Mouse (Mus musculus): Measurements from ENCODE around the gene Slc31a1. TPM values are rescaled to one million over a fixed set of nuclear protein-coding genes. Genes with fewer than 3 reads are reported as not detected.
A peak's percentile ranks its signal among the peaks of the same experiment; 100 is the strongest.

The Slc31a1 gene
- polyA plus RNA-seq, 1 experiment from 2014 or later: 48.6 TPM

DNA sequence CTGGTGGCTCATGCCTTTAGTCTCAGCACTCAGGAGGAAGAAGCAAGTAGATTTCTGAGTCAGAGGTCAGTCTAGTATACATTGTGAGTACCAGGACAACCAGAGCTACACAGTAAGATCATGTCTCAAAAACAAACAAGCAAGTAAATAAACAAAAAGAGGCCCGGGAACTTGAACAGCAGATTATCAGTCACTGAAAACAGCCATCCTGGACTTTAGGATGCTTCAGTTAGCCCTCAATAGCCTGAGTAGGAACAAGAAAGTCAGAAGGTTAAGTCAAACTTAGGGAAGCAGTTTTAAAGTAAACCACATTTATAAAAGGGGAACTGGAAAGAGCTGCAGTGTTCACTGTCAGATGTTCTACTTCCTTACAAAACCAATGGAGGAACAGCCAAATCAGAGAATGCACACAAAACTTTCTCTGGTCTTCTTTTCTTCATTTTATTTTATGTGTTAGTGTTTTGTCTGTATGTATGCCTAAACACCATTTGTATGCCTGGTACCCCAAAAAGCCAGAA, 2.8 kb upstream of the Slc31a1 start:
- H3K36me3 ChIP-seq (ENCODE audit: control insufficient read depth, insufficient read depth, low read length): no peaks in the 10 kb centered on the region; the same call in 1 of the 2 replicates
- no peaks in the 10 kb centered on the region for H3K27me3 ChIP-seq (replicated peaks; ENCODE audit: control insufficient read depth, insufficient read depth, low read length)

DNA sequence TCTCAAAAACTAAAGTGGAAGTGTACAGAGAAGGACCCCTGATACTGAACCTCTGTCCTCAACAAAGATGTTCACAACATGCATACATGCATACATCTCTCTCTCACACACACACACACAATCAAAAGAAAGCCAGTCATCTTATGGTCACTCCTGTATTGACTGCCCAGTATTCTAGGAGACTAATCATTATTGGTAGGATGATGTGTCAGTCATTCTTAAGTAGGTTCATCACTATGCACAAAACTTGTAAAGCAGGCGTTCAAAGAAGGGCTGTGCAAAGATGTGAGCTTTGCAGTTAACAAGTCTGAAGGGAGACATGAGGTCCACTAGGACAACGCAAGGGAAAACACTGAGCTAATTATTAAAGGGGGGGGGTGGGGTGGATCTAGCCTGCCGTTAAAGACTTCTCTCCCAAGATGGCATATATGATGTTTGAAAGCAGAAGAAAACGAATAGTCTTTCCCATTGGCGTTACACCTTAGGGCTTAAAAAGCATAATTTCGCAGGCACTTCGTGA, 1.2 kb upstream of the Slc31a1 start:
- H3K4me2 ChIP-seq: peak overlapping the region; percentile 80
- H3K27me3 ChIP-seq (replicated peaks; ENCODE audit: control insufficient read depth, insufficient read depth, low read length): no peaks in the 10 kb centered on the region
- ATAC-seq (replicated peaks; ENCODE audit: low FRiP score): no peak
- peak overlapping the region; percentile 72 for H3K4me3 ChIP-seq (ENCODE audit: low read depth, low read length)
- no peaks in the 10 kb centered on the region for H3K9me3 ChIP-seq (ENCODE audit: control insufficient read depth, low read length)
- no peak for DNase-seq (ENCODE audit: low spot score)
- H3K36me3 ChIP-seq (ENCODE audit: control insufficient read depth, insufficient read depth, low read length): no peaks in the 10 kb centered on the region
- WGBS: 32% methylated on average over 7 of the region's 7 CpGs
- H3K9ac ChIP-seq (ENCODE audit: low read depth, low read length): peak overlapping the region; percentile 73
- H3K4me1 ChIP-seq (replicated peaks; ENCODE audit: control insufficient read depth, insufficient read depth, low read length): peaks cover 12% of the 10 kb centered on the region
- H3K27ac ChIP-seq (ENCODE audit: low read depth, low read length): no peak overlapping the region

More for the DNA sequence above, 2.8 kb upstream of the Slc31a1 start:
- WGBS: 65% methylated on average over 1 of the region's 1 CpGs
- Histone ChIP-seq H3K4me2 (no peak overlapping the region), H3K4me1 (replicated peaks; ENCODE audit: control insufficient read depth, insufficient read depth, low read length) (peaks cover 10% of the 10 kb centered on the region), H3K9me3 (ENCODE audit: control insufficient read depth, low read length) (no peaks in the 10 kb centered on the region), H3K9ac (ENCODE audit: low read depth, low read length) (no peak overlapping the region), H3K27ac (ENCODE audit: low read depth, low read length) (no peak overlapping the region), H3K4me3 (ENCODE audit: low read depth, low read length) (no peak overlapping the region)
- DNase-seq (ENCODE audit: low spot score): no peak
- ATAC-seq (replicated peaks; ENCODE audit: low FRiP score): no peak

DNA sequence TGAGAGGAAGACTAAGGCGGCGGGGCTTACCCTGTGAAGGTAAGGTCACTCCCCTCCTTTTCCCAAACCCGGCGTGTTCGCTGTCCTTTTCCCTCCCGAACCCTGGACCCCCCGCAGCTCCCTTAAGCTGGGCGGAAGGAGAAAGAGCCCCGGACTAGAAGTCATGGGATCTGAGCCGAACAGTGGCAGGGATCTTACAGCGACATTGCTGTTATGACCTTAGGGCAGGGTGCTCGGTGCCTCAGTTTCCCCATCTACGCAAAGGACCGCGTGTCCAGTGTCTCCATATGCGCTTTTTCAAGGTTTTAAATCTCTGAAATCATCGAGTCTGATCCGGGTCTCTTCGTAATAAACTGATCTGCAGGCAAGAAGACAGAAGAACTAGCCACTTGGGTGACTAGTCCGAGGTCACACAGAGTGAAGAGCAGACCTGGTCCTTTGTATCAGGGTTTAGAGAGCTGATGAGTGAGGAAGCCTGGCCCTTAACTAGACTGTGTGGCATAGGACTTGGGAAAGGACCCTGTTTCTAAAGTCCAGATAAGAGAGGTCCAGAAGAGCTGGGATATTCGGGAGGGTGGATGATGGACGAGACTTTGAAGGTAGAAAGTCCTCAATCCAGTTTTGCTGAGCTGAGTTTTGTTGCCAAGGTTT, 403 bp downstream of the Slc31a1 start:
- no peak; the same call in 1 of the 2 replicates for ATAC-seq (replicated peaks; ENCODE audit: low FRiP score)
- H3K9ac ChIP-seq (ENCODE audit: low read depth, low read length): peak overlapping the region; percentile 71
- H3K9me3 ChIP-seq (ENCODE audit: control insufficient read depth, low read length): no peaks in the 10 kb centered on the region
- H3K4me2 ChIP-seq: peak overlapping the region; percentile 73
- peak overlapping the region; percentile 72 for H3K4me3 ChIP-seq (ENCODE audit: low read depth, low read length)
- H3K27ac ChIP-seq (ENCODE audit: low read depth, low read length): peak overlapping the region; percentile 28
- WGBS: under 1% methylated on average over 21 of the region's 22 CpGs
- DNase-seq (ENCODE audit: low spot score): no peak
- H3K27me3 ChIP-seq (replicated peaks; ENCODE audit: control insufficient read depth, insufficient read depth, low read length): no peaks in the 10 kb centered on the region
- H3K36me3 ChIP-seq (ENCODE audit: control insufficient read depth, insufficient read depth, low read length): no peaks in the 10 kb centered on the region
- peaks cover 12% of the 10 kb centered on the region for H3K4me1 ChIP-seq (replicated peaks; ENCODE audit: control insufficient read depth, insufficient read depth, low read length)

DNA sequence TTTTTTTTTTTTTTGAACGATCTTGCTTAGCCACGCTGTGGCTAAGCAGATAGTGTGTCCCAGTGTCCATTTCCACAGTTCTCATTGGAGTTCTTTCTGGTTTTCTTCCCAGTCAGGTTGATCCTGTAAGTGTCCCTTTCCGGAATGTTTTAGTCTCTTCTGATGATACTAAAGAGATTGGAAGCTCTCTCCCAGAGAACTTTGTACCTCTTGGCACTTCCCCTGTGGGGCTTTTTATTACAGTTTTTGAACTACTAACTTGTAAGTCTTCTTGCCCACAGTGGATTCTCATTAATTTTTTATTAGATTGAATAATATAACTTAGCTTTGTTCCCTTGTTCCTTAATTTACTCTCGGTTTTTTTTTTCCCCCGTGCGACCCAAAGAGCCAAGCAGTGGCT, 1.0 kb downstream of the Slc31a1 start:
- Histone ChIP-seq H3K36me3 (ENCODE audit: control insufficient read depth, insufficient read depth, low read length) (no peaks in the 10 kb centered on the region), H3K4me1 (replicated peaks; ENCODE audit: control insufficient read depth, insufficient read depth, low read length) (peaks cover 15% of the 10 kb centered on the region), H3K27me3 (replicated peaks; ENCODE audit: control insufficient read depth, insufficient read depth, low read length) (no peaks in the 10 kb centered on the region), H3K27ac (ENCODE audit: low read depth, low read length) (no peak overlapping the region), H3K9me3 (ENCODE audit: control insufficient read depth, low read length) (no peaks in the 10 kb centered on the region), H3K9ac (ENCODE audit: low read depth, low read length) (peak overlapping the region; percentile 71), H3K4me3 (ENCODE audit: low read depth, low read length) (peak overlapping the region; percentile 72), H3K4me2 (peak overlapping the region; percentile 73)
- 36% methylated on average over 6 of the region's 6 CpGs for WGBS
- DNase-seq (ENCODE audit: low spot score) (no peak), ATAC-seq (replicated peaks; ENCODE audit: low FRiP score) (no peak)

DNA sequence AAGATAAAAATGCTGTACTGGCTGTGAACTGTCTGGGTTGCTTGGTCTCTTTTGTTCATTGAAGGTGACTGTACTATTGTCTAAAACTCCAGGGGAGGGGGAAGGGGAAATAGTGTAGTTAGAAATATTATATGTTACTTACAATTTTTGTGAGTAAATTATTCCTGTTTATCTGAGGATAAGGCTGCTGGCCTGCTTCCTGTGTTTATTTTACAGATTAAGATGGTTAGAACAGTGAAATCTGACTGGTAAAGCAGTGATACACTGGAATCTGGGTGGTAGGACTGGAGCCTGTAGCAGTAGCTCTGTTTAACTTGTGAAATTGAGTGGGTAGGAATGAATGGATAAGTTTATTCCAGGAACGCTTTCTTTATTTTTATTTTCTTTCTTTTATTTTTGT, 1.5 kb downstream of the Slc31a1 start:
- Histone ChIP-seq H3K4me3 (ENCODE audit: low read depth, low read length) (peak overlapping the region; percentile 72), H3K36me3 (ENCODE audit: control insufficient read depth, insufficient read depth, low read length) (no peaks in the 10 kb centered on the region), H3K9ac (ENCODE audit: low read depth, low read length) (peak overlapping the region; percentile 71), H3K9me3 (ENCODE audit: control insufficient read depth, low read length) (no peaks in the 10 kb centered on the region), H3K4me2 (peak overlapping the region; percentile 73), H3K27me3 (replicated peaks; ENCODE audit: control insufficient read depth, insufficient read depth, low read length) (no peaks in the 10 kb centered on the region), H3K4me1 (replicated peaks; ENCODE audit: control insufficient read depth, insufficient read depth, low read length) (peaks cover 15% of the 10 kb centered on the region), H3K27ac (ENCODE audit: low read depth, low read length) (no peak overlapping the region)
- DNase-seq (ENCODE audit: low spot score) (no peak), ATAC-seq (replicated peaks; ENCODE audit: low FRiP score) (no peak)
- 86% methylated on average over 1 of the region's 1 CpGs for WGBS

DNA sequence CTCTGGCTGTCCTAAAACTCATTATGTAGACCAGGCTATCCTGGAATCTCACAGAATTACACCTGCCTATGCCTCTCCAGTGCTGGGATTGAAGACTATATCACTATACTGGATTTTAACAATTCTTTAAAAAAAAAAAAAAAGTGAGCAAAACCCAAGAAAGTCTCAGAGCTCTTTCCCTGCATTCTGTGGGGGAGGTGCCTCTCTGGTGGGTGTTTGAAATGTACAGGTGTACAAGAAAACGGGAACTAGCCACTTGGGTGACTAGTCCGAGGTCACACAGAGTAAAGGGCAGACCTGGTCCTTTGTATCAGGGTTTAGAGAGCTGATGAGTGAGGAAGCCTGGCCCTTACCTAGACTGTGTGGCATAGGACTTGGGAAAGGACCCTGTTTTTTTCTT, 1.9 kb downstream of the Slc31a1 start:
- peaks cover 20% of the 10 kb centered on the region for H3K4me1 ChIP-seq (replicated peaks; ENCODE audit: control insufficient read depth, insufficient read depth, low read length)
- DNase-seq (ENCODE audit: low spot score) (no peak), ATAC-seq (replicated peaks; ENCODE audit: low FRiP score) (no peak)
- 59% methylated on average over 2 of the region's 2 CpGs for WGBS
- H3K4me2 ChIP-seq: no peak overlapping the region; the same call in none of the 2 replicates
- H3K9ac ChIP-seq (ENCODE audit: low read depth, low read length): no peak overlapping the region
- H3K4me3 ChIP-seq (ENCODE audit: low read depth, low read length): no peak overlapping the region
- no peaks in the 10 kb centered on the region for H3K27me3 ChIP-seq (replicated peaks; ENCODE audit: control insufficient read depth, insufficient read depth, low read length)
- no peaks in the 10 kb centered on the region for H3K9me3 ChIP-seq (ENCODE audit: control insufficient read depth, low read length)
- H3K27ac ChIP-seq (ENCODE audit: low read depth, low read length): no peak overlapping the region
- H3K36me3 ChIP-seq (ENCODE audit: control insufficient read depth, insufficient read depth, low read length): no peaks in the 10 kb centered on the region

DNA sequence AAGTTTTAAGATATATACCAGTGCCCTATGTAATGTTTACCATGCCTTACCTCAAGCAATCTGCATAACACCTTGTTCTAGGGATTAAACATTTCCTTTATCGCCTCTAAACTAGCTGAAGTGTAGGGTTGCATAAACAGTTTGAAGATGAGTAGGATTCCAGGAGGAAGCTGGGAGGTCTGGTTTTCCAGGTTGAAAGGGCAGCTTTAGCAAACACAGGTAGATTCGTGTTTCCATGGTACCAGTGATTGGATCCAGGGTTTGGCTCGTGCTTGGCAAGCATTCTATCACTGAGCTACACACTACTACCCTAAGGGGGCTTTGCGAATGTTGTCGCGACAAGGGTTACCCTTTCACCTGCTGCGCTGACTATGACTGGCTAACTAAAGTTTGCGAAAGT, 3.8 kb downstream of the Slc31a1 start:
- no peak overlapping the region for H3K4me2 ChIP-seq
- H3K27ac ChIP-seq (ENCODE audit: low read depth, low read length): no peak overlapping the region
- DNase-seq (ENCODE audit: low spot score): no peak
- H3K9ac ChIP-seq (ENCODE audit: low read depth, low read length): no peak overlapping the region
- H3K4me3 ChIP-seq (ENCODE audit: low read depth, low read length): no peak overlapping the region
- no peaks in the 10 kb centered on the region for H3K36me3 ChIP-seq (ENCODE audit: control insufficient read depth, insufficient read depth, low read length)
- no peak for ATAC-seq (replicated peaks; ENCODE audit: low FRiP score)
- no peaks in the 10 kb centered on the region for H3K27me3 ChIP-seq (replicated peaks; ENCODE audit: control insufficient read depth, insufficient read depth, low read length)
- no peaks in the 10 kb centered on the region for H3K9me3 ChIP-seq (ENCODE audit: control insufficient read depth, low read length)
- 86% methylated on average over 8 of the region's 8 CpGs for WGBS
- peaks cover 36% of the 10 kb centered on the region for H3K4me1 ChIP-seq (replicated peaks; ENCODE audit: control insufficient read depth, insufficient read depth, low read length)

DNA sequence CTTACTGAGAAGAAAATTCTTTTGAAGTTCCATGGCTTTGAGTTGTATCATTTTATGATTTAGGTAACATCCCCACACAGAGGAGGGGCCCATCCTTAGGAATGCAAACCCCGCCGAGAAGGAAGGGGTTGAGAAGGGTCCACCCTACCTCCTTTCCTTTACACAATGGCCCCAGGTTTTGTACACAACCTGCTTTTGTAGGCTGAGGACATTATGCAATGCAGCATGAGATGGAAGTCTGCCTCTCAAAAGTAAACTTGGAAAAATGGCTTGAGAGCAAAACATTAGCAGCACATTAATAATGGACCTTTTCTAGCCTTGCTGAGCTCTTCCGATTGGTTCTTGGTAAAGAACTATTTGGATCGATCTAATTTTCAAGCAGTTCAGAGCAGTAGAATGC, 5.8 kb downstream of the Slc31a1 start:
- H3K4me1 ChIP-seq (replicated peaks; ENCODE audit: control insufficient read depth, insufficient read depth, low read length): peaks cover 51% of the 10 kb centered on the region
- WGBS: 79% methylated on average over 4 of the region's 4 CpGs
- H3K27me3 ChIP-seq (replicated peaks; ENCODE audit: control insufficient read depth, insufficient read depth, low read length): no peaks in the 10 kb centered on the region
- no peak for ATAC-seq (replicated peaks; ENCODE audit: low FRiP score)
- no peaks in the 10 kb centered on the region for H3K36me3 ChIP-seq (ENCODE audit: control insufficient read depth, insufficient read depth, low read length)
- H3K4me2 ChIP-seq: no peak overlapping the region
- no peaks in the 10 kb centered on the region for H3K9me3 ChIP-seq (ENCODE audit: control insufficient read depth, low read length)
- no peak overlapping the region for H3K4me3 ChIP-seq (ENCODE audit: low read depth, low read length)
- DNase-seq (ENCODE audit: low spot score): no peak
- H3K9ac ChIP-seq (ENCODE audit: low read depth, low read length): no peak overlapping the region
- no peak overlapping the region; the same call in 1 of the 2 replicates for H3K27ac ChIP-seq (ENCODE audit: low read depth, low read length)

DNA sequence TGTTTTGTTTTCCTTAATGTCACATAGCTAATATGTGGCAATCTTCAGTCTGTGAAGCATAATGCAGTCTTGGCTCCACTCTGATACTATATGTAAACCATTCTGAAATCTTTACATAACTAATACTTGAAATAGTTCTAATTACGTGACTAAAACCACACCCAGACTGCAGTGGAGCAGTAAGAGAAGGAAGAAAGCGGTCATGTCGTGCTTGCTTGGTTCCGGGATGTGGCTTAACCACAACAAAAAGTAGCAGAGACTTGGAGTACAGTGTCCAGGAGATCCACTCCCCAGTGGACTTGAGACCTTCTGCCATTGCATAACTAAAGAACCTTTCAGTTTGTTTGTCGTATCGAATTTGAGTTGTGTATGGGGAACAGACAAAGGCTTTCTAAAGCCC, 7.1 kb downstream of the Slc31a1 start:
- Histone ChIP-seq H3K4me3 (ENCODE audit: low read depth, low read length) (no peak overlapping the region), H3K4me1 (replicated peaks; ENCODE audit: control insufficient read depth, insufficient read depth, low read length) (peaks cover 58% of the 10 kb centered on the region), H3K9me3 (ENCODE audit: control insufficient read depth, low read length) (no peaks in the 10 kb centered on the region), H3K4me2 (peak overlapping the region; percentile 20; the same call in 1 of the 2 replicates), H3K27me3 (replicated peaks; ENCODE audit: control insufficient read depth, insufficient read depth, low read length) (no peaks in the 10 kb centered on the region), H3K9ac (ENCODE audit: low read depth, low read length) (no peak overlapping the region), H3K36me3 (ENCODE audit: control insufficient read depth, insufficient read depth, low read length) (no peaks in the 10 kb centered on the region), H3K27ac (ENCODE audit: low read depth, low read length) (0 out of 2 replicates have a peak overlapping the region, but pooled peaks have one; percentile 38)
- 77% methylated on average over 6 of the region's 6 CpGs for WGBS
- ATAC-seq (replicated peaks; ENCODE audit: low FRiP score) (no peak), DNase-seq (ENCODE audit: low spot score) (no peak)
